Mouse (Mus musculus) forebrain, embryonic 16.5 days (tissue): Measurements from ENCODE around the gene Rmdn2. TPM values are rescaled to one million over a fixed set of nuclear protein-coding genes. Genes with fewer than 3 reads are reported as not detected.

Experiments
- ATAC-seq: fragments of 200-750 bp; cut with Nextera tagmentation; 2 replicates; pipeline ENCODE4 v1.8.0; 2017; ENCODE audit warnings: mild to moderate bottlenecking, moderate library complexity
- H3K27ac ChIP-seq: fragments of 300-500 bp; sonication (generic); 2 replicates; pipeline ENCODE4 v1.5.1; 2014; ENCODE audit warnings: low read length, control low read depth
- H3K27me3 ChIP-seq: fragments of 300-500 bp; sonication (generic); replicated peaks from 2 replicates; pipeline ENCODE4 v1.6.1; 2014; ENCODE audit warnings: low read length; ENCODE audit not compliant: control insufficient read depth, insufficient read depth
- H3K36me3 ChIP-seq: fragments of 300-500 bp; sonication (generic); 2 replicates; pipeline ENCODE4 v1.6.1; 2014; ENCODE audit not compliant: control insufficient read depth, insufficient read depth
- H3K4me1 ChIP-seq: fragments of 300-500 bp; sonication (generic); replicated peaks from 2 replicates; pipeline ENCODE4 v1.6.1; 2014; ENCODE audit warnings: low read length; ENCODE audit not compliant: control insufficient read depth, insufficient read depth
- H3K4me2 ChIP-seq: fragments of 300-500 bp; sonication (generic); 2 replicates; pipeline ENCODE4 v1.6.1; 2014; ENCODE audit warnings: mild to moderate bottlenecking, low read length, control low read depth
- H3K4me3 ChIP-seq: fragments of 300-500 bp; sonication (generic); replicated peaks from 2 replicates; pipeline ENCODE4 v1.5.1; 2014; ENCODE audit warnings: mild to moderate bottlenecking, low read length, control low read depth
- H3K9ac ChIP-seq: fragments of 300-500 bp; sonication (generic); replicated peaks from 2 replicates; pipeline ENCODE4 v1.6.1; 2014; ENCODE audit warnings: low read depth, low read length, control low read depth
- H3K9me3 ChIP-seq: fragments of 300-500 bp; sonication (generic); 2 replicates; pipeline ENCODE4 v1.6.1; 2016; ENCODE audit warnings: low read length; ENCODE audit not compliant: control insufficient read depth
- WGBS: fragments of 180-500 bp; shearing (Covaris S2); extraction: QIAGEN DNeasy Blood & Tissue Kit; methylation state at CpG from one replicate; pipeline ENCODE4 v1.1.7; 2014; 5-methylcytosine and 5-hydroxymethylcytosine counted together
- polyA plus RNA-seq: library from polyadenylated mRNA; unstranded; fragments of >200 nt; fragmentation: Nextera tagmentation; extraction: Ambion mirVana; gene quantifications from 2 replicates; pipeline ENCODE4 v1.2.1, GENCODE M21; 2015

Rmdn2 gene
- 5.8 and 6.4 TPM in 2 replicates for polyA plus RNA-seq

GRCm38 (mm10) chr17:79611545-79611944, at the start of gene Rmdn2:
TSS of gene Rmdn2 (plus strand) at chr17:79611863.
- Histone ChIP-seq H3K36me3 (no peaks in the 10 kb centered on the region), H3K9me3 (no peaks in the 10 kb centered on the region), H3K4me3 (no peak within 1 kb of the TSS), H3K4me2 (no peak within 1 kb of the TSS), H3K27ac (no peak within 1 kb of the TSS), H3K27me3 (no peaks in the 10 kb centered on the region), H3K4me1 (peaks cover 4% of the 10 kb centered on the region), H3K9ac (no peak within 1 kb of the TSS)
- ATAC-seq = no peak
- WGBS = 66% methylated on average over 4 of the region's 4 CpGs

GRCm38 (mm10) chr17:79563067-79563620, 48.5 kb upstream of the Rmdn2 start:
- 41% methylated on average over 7 of the region's 7 CpGs for WGBS
- peak; percentile 72 for ATAC-seq
- peak overlapping the region; percentile 14; the same call in 1 of the 2 replicates for H3K4me2 ChIP-seq
- no peak overlapping the region for H3K9ac ChIP-seq
- peak overlapping the region; percentile 56; the same call in 1 of the 2 replicates for H3K27ac ChIP-seq
- no peaks in the 10 kb centered on the region for H3K36me3 ChIP-seq
- H3K27me3 ChIP-seq = no peaks in the 10 kb centered on the region
- no peak overlapping the region for H3K4me3 ChIP-seq
- H3K4me1 ChIP-seq = peaks cover 8% of the 10 kb centered on the region
- peaks cover 7% of the 10 kb centered on the region; the same call in 1 of the 2 replicates for H3K9me3 ChIP-seq

GRCm38 (mm10) chr17:79563721-79564120, 47.9 kb upstream of the Rmdn2 start:
- no peak overlapping the region for H3K4me3 ChIP-seq
- no peak overlapping the region for H3K9ac ChIP-seq
- WGBS = 67% methylated on average over 2 of the region's 2 CpGs
- no peaks in the 10 kb centered on the region for H3K27me3 ChIP-seq
- H3K9me3 ChIP-seq = peaks cover 7% of the 10 kb centered on the region; the same call in 1 of the 2 replicates
- peaks cover 8% of the 10 kb centered on the region for H3K4me1 ChIP-seq
- H3K36me3 ChIP-seq = no peaks in the 10 kb centered on the region
- peak overlapping the region; percentile 56; the same call in 1 of the 2 replicates for H3K27ac ChIP-seq
- no peak for ATAC-seq
- peak overlapping the region; percentile 14; the same call in 1 of the 2 replicates for H3K4me2 ChIP-seq

- peak; percentile 47 for ATAC-seq
- H3K9me3 ChIP-seq = peaks cover 3% of the 10 kb centered on the region; the same call in 1 of the 2 replicates
- H3K4me2 ChIP-seq = no peak overlapping the region
- H3K4me1 ChIP-seq = peaks cover 8% of the 10 kb centered on the region
- H3K27ac ChIP-seq = no peak overlapping the region
- no peak overlapping the region for H3K4me3 ChIP-seq
- H3K9ac ChIP-seq = no peak overlapping the region
- WGBS = 41% methylated on average over 9 of the region's 9 CpGs
- H3K36me3 ChIP-seq = no peaks in the 10 kb centered on the region
- no peaks in the 10 kb centered on the region for H3K27me3 ChIP-seq
These were observed 46.3 kb upstream of the Rmdn2 start for GRCm38 (mm10) chr17:79565241-79565961.

DNA sequence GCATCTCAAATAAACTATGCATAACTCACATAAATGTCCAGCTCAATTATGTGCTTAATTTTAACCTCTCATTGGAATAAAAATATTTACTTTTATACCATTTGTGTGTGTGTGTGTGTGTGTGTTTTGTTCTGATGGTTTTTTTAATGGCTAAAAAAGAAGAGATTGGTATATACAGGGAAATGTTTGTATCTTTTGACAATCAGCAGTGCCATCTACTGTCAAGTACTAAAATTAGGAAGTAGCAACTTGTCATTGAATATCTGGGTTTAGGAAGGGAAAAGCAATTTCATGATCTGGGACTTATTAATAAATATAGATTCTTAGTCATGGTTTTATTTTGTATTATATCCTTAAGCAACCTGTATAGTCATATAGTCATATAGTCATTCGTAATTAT, 43.3 kb upstream of the Rmdn2 start:
- Histone ChIP-seq H3K9me3 (no peaks in the 10 kb centered on the region), H3K4me2 (no peak overlapping the region), H3K27ac (no peak overlapping the region), H3K36me3 (no peaks in the 10 kb centered on the region), H3K9ac (no peak overlapping the region), H3K27me3 (no peaks in the 10 kb centered on the region), H3K4me3 (no peak overlapping the region), H3K4me1 (peaks cover 5% of the 10 kb centered on the region)
- WGBS = 95% methylated on average over 1 of the region's 1 CpGs
- ATAC-seq = 0 out of 2 replicates have a peak, but pooled peaks have one; percentile 40

GRCm38 (mm10) chr17:79578328-79578727, 33.3 kb upstream of the Rmdn2 start:
- no peak for ATAC-seq
- Histone ChIP-seq H3K9me3 (no peaks in the 10 kb centered on the region), H3K4me3 (no peak overlapping the region), H3K27ac (no peak overlapping the region), H3K4me2 (no peak overlapping the region), H3K9ac (no peak overlapping the region), H3K36me3 (no peaks in the 10 kb centered on the region), H3K27me3 (no peaks in the 10 kb centered on the region), H3K4me1 (no peaks in the 10 kb centered on the region)
- WGBS = 86% methylated on average over 7 of the region's 7 CpGs

DNA sequence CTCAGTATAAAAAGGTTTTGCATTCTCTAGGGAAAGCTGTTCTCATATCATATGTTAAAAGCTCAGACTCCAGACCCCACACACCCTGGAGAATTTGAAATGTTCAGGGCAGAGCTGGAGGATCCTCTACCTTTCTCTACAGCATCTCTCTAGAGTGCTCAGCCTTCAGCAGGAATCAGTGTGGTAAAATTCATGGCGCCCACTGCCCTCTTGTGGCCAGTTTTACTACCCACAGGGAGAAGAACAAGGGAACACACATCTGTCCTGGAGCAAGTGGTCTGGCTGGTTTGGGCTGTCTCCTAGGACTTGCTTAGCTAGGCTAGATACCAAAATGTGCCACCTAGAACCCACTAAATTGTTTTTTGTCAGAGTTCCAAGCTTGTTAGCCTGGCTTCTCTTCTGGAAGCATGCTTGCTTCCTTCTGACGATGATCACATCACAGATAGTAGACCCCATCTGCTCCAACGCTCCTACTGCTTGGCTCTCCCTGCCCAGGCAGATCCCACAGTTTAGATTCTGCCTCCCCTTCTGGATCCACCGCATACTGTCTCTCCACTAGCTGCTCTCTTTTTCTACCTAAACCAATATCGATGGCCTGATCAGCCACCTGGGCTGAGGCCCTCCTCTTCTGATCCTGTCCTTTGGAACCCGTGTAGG, 31.3 kb upstream of the Rmdn2 start:
- no peak overlapping the region for H3K9ac ChIP-seq
- no peaks in the 10 kb centered on the region for H3K27me3 ChIP-seq
- H3K36me3 ChIP-seq = no peaks in the 10 kb centered on the region
- WGBS = 61% methylated on average over 6 of the region's 6 CpGs
- H3K4me1 ChIP-seq = no peaks in the 10 kb centered on the region
- H3K27ac ChIP-seq = no peak overlapping the region
- no peaks in the 10 kb centered on the region for H3K9me3 ChIP-seq
- ATAC-seq = peak; percentile 95
- no peak overlapping the region for H3K4me2 ChIP-seq
- no peak overlapping the region for H3K4me3 ChIP-seq

GRCm38 (mm10) chr17:79583466-79583865, 28.2 kb upstream of the Rmdn2 start:
- Histone ChIP-seq H3K4me2 (no peak overlapping the region), H3K9me3 (no peaks in the 10 kb centered on the region), H3K4me3 (no peak overlapping the region), H3K9ac (no peak overlapping the region), H3K36me3 (no peaks in the 10 kb centered on the region), H3K27ac (no peak overlapping the region), H3K27me3 (no peaks in the 10 kb centered on the region), H3K4me1 (no peaks in the 10 kb centered on the region)
- ATAC-seq = no peak
- WGBS = 65% methylated on average over 4 of the region's 4 CpGs

- no peaks in the 10 kb centered on the region for H3K4me1 ChIP-seq
- no peak overlapping the region for H3K9ac ChIP-seq
- 90% methylated on average over 6 of the region's 6 CpGs for WGBS
- ATAC-seq = no peak
- H3K4me2 ChIP-seq = no peak overlapping the region
- no peak overlapping the region for H3K27ac ChIP-seq
- H3K27me3 ChIP-seq = no peaks in the 10 kb centered on the region
- H3K4me3 ChIP-seq = no peak overlapping the region
- no peaks in the 10 kb centered on the region for H3K36me3 ChIP-seq
- H3K9me3 ChIP-seq = no peaks in the 10 kb centered on the region
These were observed 27.3 kb upstream of the Rmdn2 start for GRCm38 (mm10) chr17:79584246-79584800.
